Mouse (Mus musculus) neural tube, embryonic 12.5 days (tissue): ENCODE results near the gene BC035044. TPM values are rescaled to one million over a fixed set of nuclear protein-coding genes. Genes with fewer than 3 reads are reported as not detected.
"Not testable (repeated sequence)": the region's sequence is repeated elsewhere in the genome, so short reads cannot be mapped to it uniquely, and the experiment has no call there.

Experiments used
- ATAC-seq: fragments of 200-750 bp; cut with Nextera tagmentation; 2 replicates; pipeline ENCODE4 v1.8.0; 2017; ENCODE audit warnings: low read depth, mild to moderate bottlenecking, moderate TSS enrichment, moderate library complexity; ENCODE audit not compliant: low FRiP score
- H3K27ac ChIP-seq: fragments of 300-500 bp; sonication (generic); 2 replicates; pipeline ENCODE4 v1.5.1; 2016
- H3K27me3 ChIP-seq: fragments of 300-500 bp; sonication (generic); replicated peaks from 2 replicates; pipeline ENCODE4 v1.6.1; 2016; ENCODE audit warnings: mild to moderate bottlenecking
- H3K36me3 ChIP-seq: fragments of 300-500 bp; sonication (generic); 2 replicates; pipeline ENCODE4 v1.6.1; 2016; ENCODE audit warnings: mild to moderate bottlenecking
- H3K4me1 ChIP-seq: fragments of 300-500 bp; sonication (generic); 2 replicates; pipeline ENCODE4 v1.6.1; 2016
- H3K4me2 ChIP-seq: fragments of 300-500 bp; sonication (generic); replicated peaks from 2 replicates; pipeline ENCODE4 v1.6.1; 2016; ENCODE audit warnings: mild to moderate bottlenecking
- H3K4me3 ChIP-seq: fragments of 300-500 bp; sonication (generic); 2 replicates; pipeline ENCODE4 v1.5.1; 2016
- H3K9ac ChIP-seq: fragments of 300-500 bp; sonication (generic); 2 replicates; pipeline ENCODE4 v1.6.1; 2016; ENCODE audit warnings: mild to moderate bottlenecking
- H3K9me3 ChIP-seq: fragments of 300-500 bp; sonication (generic); 2 replicates; pipeline ENCODE4 v1.6.1; 2016; ENCODE audit warnings: mild to moderate bottlenecking
- whole genome bisulfite sequencing: fragments of 180-500 bp; shearing (Covaris S2); methylation state at CpG from one replicate; pipeline ENCODE4 v1.1.7; 2016; 5-methylcytosine and 5-hydroxymethylcytosine counted together
- microRNA-seq: library from miRNA; unstranded; fragments of <30 nt; microRNA quantifications from one replicate; pipeline ENCODE4, GENCODE M21; 2017
- polyA plus RNA-seq: library from polyadenylated mRNA; unstranded; fragments of >200 nt; fragmentation: Nextera tagmentation; extraction: Ambion mirVana; gene quantifications from 2 replicates; pipeline ENCODE4 v1.2.1, GENCODE M21; 2016

The BC035044 gene
- polyA plus RNA-seq, 1 experiment from 2014 or later, result 0.80 TPM

DNA sequence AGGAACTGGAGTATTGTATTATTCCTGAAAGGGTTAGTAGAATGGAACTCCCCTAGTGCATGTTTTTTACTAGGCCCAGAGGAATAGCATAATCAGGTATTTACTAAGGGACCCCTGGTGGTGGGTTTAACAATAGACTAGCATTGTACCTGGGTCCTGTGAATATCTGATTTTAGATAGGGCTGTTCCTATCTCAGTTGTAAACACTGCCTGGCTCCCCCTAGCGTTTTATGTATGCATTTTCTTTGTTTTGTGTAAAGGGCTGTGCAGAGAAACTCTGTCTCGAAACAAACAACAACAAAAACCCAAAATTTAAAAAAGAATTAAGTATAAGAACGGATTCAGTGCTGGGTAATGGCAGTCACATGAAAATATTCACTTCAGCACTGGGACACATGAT lies 83.9 kb downstream of the BC035044 start:
- 72% methylated on average over 3 of the region's 3 CpGs for WGBS
- no peaks in the 10 kb centered on the region for H3K4me1 ChIP-seq
- no peak overlapping the region for H3K9ac ChIP-seq
- no peaks in the 10 kb centered on the region for H3K36me3 ChIP-seq
- H3K4me2 ChIP-seq, result no peak overlapping the region
- H3K9me3 ChIP-seq, result no peaks in the 10 kb centered on the region
- no peaks in the 10 kb centered on the region for H3K27me3 ChIP-seq
- H3K27ac ChIP-seq, result no peak overlapping the region
- no peak overlapping the region for H3K4me3 ChIP-seq
- ATAC-seq, result no peak

DNA sequence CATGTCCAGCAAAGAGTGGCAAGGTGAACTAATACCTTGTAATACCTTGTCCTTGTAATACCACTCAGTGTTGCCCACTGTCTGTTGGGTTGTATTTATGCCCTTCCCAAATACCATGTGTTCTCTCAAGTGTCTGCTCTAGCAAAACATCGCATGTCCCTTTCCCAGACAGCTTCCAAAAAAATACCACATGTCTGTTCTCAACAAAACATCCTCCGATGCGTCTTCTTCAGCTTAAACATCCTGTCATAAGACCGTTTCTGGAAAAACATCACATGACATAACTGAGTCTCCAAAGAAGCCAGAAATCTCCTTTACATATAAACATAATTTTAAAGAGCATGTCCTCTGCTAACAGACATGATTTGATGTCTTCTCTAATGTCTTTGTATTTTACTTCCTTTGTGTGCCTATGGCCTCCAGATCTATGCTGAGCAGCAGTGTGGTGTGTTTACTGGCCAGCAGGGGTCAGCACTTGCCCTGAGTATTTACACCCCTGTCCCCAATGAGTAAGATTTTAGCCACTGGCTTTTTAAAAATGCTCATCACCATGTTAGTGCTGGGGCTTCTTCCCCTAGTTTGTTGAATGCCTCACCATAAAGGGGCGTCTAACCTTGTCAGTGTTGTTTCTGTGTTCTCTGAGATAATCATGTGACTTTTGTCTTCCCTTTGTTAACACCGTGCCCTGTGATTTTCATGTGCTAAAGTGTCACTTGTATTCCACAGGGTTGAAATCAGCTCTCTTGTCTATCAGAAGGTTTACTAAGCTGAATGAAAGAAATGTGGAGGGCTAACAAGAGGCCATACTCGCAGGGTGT lies 85.9 kb downstream of the BC035044 start:
- H3K9me3 ChIP-seq, H3K9ac ChIP-seq, H3K4me1 ChIP-seq, H3K27me3 ChIP-seq, H3K36me3 ChIP-seq, H3K4me3 ChIP-seq, H3K4me2 ChIP-seq, H3K27ac ChIP-seq: not testable (repeated sequence)
- peak; percentile 39 for ATAC-seq
- 66% methylated on average over 7 of the region's 7 CpGs for WGBS

DNA sequence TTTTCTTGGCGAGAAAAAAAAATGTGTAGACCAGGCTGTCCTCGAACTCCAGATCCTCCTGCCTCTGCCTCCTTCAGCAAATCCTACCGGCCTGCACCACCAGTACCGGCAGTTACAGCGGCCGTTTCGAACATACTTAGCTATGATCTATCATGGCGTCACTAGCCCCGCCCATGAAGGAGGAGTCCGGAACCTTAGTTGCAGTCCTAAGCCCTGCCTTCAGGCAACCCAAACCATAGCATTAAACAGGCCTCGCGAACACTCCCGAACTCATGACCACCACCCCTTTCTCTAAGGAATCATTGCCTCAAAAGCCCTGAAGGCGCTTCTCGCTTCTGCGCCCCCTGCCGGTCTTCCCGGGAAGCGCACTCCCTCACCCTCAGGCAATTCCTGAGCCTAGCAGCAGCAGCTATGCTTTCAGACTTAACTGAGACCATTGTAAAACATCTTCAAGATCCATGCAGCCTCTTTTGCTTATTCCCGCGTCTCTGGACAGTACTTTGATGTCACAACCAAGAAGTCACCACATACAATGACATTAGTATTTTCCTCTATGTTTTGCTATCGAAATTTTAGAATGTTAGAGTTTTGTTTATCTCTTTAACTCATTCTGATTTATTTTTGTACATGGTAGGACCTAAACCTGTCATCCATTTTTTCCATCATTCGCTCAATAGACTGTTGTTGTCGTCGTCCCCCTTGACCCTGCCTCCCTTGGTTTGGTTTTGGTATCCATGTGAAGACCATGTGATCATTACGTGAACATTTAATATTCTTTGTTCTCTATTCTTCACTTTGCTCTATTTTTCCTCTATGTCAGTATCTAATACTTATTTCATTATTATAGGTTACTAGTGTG lies 87.7 kb downstream of the BC035044 start:
- Histone ChIP-seq H3K9ac (no peak overlapping the region; the same call in 1 of the 2 replicates), H3K4me3 (peak overlapping the region; percentile 42), H3K27ac (no peak overlapping the region), H3K27me3 (no peaks in the 10 kb centered on the region), H3K9me3 (no peaks in the 10 kb centered on the region), H3K4me1 (peaks cover 2% of the 10 kb centered on the region; the same call in 1 of the 2 replicates), H3K36me3 (no peaks in the 10 kb centered on the region), H3K4me2 (peak overlapping the region; percentile 57)
- 9% methylated on average over 26 of the region's 26 CpGs for WGBS
- peak; percentile 89 for ATAC-seq

DNA sequence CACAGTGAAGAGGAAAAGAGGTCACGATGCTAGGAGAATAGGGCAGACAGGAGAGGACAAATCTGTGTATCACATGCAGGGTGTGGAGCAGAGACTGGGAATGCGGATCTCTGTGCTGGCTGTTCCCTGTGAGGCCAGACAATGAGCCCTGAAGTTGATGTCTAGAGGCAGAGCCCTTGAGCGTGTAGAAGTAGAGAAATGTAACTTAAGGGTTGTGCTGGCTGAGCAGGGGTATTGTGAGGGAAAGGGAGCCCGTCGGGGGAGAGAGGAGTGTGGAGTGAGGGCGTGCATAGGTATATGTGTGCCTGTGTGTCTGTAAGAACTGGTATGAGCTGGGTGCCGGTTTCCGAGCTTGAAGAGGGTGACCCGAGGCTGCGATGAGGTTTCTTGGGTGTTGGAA lies 88.4 kb downstream of the BC035044 start:
- Histone ChIP-seq H3K4me3 (peak overlapping the region; percentile 42), H3K27me3 (no peaks in the 10 kb centered on the region), H3K4me2 (peak overlapping the region; percentile 57), H3K36me3 (no peaks in the 10 kb centered on the region), H3K9me3 (no peaks in the 10 kb centered on the region), H3K4me1 (peaks cover 6% of the 10 kb centered on the region; the same call in 1 of the 2 replicates), H3K9ac (peak overlapping the region; percentile 44; the same call in 1 of the 2 replicates), H3K27ac (peak overlapping the region; percentile 22; the same call in 1 of the 2 replicates)
- 13% methylated on average over 10 of the region's 10 CpGs for WGBS
- ATAC-seq, result peak; percentile 33

DNA sequence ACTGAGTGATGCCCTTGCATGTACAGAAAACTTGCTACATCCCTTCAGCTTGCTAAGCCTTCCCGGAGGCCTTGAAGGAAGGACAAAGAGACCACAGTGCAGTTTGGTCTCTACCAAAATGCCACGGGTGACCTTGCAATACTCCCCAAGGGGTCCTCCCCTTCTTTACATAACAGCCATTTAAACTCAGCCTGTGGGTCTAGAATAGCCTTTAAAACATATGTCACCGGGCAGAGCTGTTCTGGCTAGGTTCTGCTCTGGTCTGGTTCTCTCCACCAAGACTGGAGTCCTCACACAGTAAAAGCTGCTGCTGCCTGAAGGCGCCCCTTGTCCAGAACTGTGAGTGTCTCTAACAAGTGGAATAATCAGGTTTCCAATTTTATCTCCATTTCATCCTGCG lies 90.2 kb downstream of the BC035044 start:
- not testable (repeated sequence) for H3K36me3 ChIP-seq, H3K27me3 ChIP-seq, H3K27ac ChIP-seq, ATAC-seq, H3K9me3 ChIP-seq, H3K9ac ChIP-seq, H3K4me1 ChIP-seq, H3K4me3 ChIP-seq, H3K4me2 ChIP-seq
- 80% methylated on average over 5 of the region's 5 CpGs for WGBS

DNA sequence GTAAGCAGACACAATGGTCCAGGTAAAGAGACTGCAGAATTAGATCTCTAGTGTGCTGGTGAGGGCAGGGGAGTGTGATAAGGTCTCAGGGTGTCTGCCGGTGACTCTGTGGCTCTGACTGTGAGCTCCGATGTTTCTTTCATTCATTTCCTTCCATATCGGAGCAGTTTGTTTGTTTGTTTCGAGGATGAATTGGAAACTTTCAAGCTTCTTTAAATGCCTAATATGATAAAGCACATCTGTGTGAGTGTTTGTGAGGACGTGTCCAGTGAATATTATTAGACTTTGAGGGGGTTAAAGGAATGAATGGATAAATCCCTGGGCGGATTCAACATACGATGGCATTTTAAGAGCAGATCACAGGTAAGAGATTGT lies 91.0 kb downstream of the BC035044 start:
- Histone ChIP-seq H3K4me3 (peak overlapping the region; percentile 56), H3K9ac (peak overlapping the region; percentile 8; the same call in 1 of the 2 replicates), H3K4me2 (peak overlapping the region; percentile 58), H3K4me1 (peaks cover 6% of the 10 kb centered on the region; the same call in 1 of the 2 replicates), H3K36me3 (no peaks in the 10 kb centered on the region), H3K27me3 (no peaks in the 10 kb centered on the region), H3K9me3 (no peaks in the 10 kb centered on the region), H3K27ac (no peak overlapping the region)
- no peak for ATAC-seq
- 30% methylated on average over 7 of the region's 7 CpGs for whole genome bisulfite sequencing

DNA sequence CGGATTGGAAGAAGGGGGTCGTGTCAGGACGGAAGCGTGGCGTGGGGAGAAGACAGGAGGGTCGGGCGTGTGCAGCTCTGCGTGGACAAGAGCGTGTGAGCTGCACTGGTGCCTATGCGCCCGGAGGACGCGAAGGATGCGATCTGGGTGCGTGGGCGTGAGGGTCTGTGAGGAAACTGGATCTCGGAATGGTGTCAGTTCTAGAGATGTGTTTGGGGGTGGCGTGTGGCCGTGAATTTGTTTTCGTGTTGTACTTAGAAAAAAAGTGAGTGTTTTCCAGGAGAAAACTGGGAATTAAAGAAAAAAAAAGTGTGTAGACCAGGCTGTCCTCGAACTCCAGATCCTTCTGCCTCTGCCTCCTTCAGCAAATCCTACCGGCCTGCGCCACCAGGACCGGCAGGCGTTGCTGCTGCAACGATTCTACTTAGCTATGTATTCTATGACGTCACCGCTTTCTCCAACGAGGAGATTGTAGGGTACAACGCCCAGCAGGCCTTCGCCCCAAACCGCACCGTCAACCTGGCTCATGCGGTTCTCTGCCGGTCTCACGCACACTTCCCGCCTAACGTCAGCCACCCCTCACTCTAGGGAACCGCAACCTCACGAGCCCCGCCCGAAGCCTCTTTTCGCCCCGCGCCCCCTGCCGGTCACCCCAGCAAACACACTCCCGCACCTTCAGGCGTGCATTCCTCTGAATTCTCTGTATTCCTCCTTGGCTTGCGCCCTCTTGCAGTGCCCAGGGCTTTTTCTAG lies 91.6 kb downstream of the BC035044 start:
- H3K36me3 ChIP-seq, H3K4me1 ChIP-seq, H3K9me3 ChIP-seq, H3K27me3 ChIP-seq, H3K27ac ChIP-seq: not testable (repeated sequence)
- Histone ChIP-seq H3K4me3 (peak overlapping the region; percentile 56), H3K4me2 (peak overlapping the region; percentile 58), H3K9ac (peak overlapping the region; percentile 63)
- ATAC-seq, result peak; percentile 78
- WGBS, result under 1% methylated on average over 49 of the region's 49 CpGs

Small RNA genes within 50 kb of the gene (microRNA-seq; reads per million reads assigned to microRNA genes)
- gene Gm27336, result not detected

Other genes starting within 250 kb of the BC035044 start
- not detected in 2 replicates for gene Clec2h, start 228.7 kb downstream of the BC035044 start, polyA plus RNA-seq
- gene Klrb1, start 168.1 kb downstream of the BC035044 start, polyA plus RNA-seq, result not detected in 2 replicates
- 0.11 TPM in 1 of 2 replicates, not detected in the other for gene Klrb1c, start 101.9 kb downstream of the BC035044 start, polyA plus RNA-seq
- gene Gm44511, start 64.8 kb downstream of the BC035044 start, polyA plus RNA-seq, result not detected in 2 replicates
- not detected in 2 replicates for gene Klrb1b, start 64.8 kb downstream of the BC035044 start, polyA plus RNA-seq
- gene Clec2i, start 3.5 kb downstream of the BC035044 start, polyA plus RNA-seq, result not detected in 2 replicates
- not detected in 2 replicates for gene Clec2g, start 43.3 kb upstream of the BC035044 start, polyA plus RNA-seq
- 0.24 and 0.51 TPM in 2 replicates for gene Klrb1f, start 154.8 kb upstream of the BC035044 start, polyA plus RNA-seq
- not detected in 2 replicates for gene Clec2e, start 209.8 kb upstream of the BC035044 start, polyA plus RNA-seq